Mouse (Mus musculus) kidney, postnatal 0 days (tissue): ENCODE measurements around the gene Arntl. TPM values are rescaled to one million over a fixed set of nuclear protein-coding genes. Genes with fewer than 3 reads are reported as not detected.

Source experiments
- ATAC-seq: fragments of 200-750 bp; cut with Nextera tagmentation; replicated peaks from 2 replicates; pipeline ENCODE4 v1.8.0; 2017; ENCODE audit warnings: low read depth, moderate number of reproducible peaks, moderate TSS enrichment, moderate library complexity; ENCODE audit not compliant: low FRiP score
- DNase-seq: peaks from one replicate; pipeline ENCODE4 v3.0.0-alpha.2; 2016; ENCODE audit warnings: low spot score
- H3K27ac ChIP-seq: fragments of 300-500 bp; sonication (generic); 2 replicates; pipeline ENCODE4 v1.5.1; 2014; ENCODE audit warnings: mild to moderate bottlenecking
- H3K27me3 ChIP-seq: fragments of 300-500 bp; sonication (generic); 2 replicates; pipeline ENCODE4 v1.6.1; 2014; ENCODE audit warnings: low read length, mixed read lengths; ENCODE audit not compliant: insufficient read depth
- H3K36me3 ChIP-seq: fragments of 300-500 bp; sonication (generic); 2 replicates; pipeline ENCODE4 v1.6.1; 2014; ENCODE audit warnings: low read length, mixed read lengths; ENCODE audit not compliant: insufficient read depth
- H3K4me1 ChIP-seq: fragments of 300-500 bp; sonication (generic); replicated peaks from 2 replicates; pipeline ENCODE4 v1.6.1; 2014; ENCODE audit warnings: antibody characterized with exemption, low read length, mixed read lengths; ENCODE audit not compliant: insufficient read depth
- H3K4me2 ChIP-seq: fragments of 300-500 bp; sonication (generic); 2 replicates; pipeline ENCODE4 v1.6.1; 2014; ENCODE audit warnings: mild to moderate bottlenecking, low read length, moderate library complexity, mixed read lengths
- H3K4me3 ChIP-seq: fragments of 300-500 bp; sonication (generic); replicated peaks from 2 replicates; pipeline ENCODE4 v1.5.1; 2014; ENCODE audit warnings: low read depth, low read length
- H3K9ac ChIP-seq: fragments of 300-500 bp; sonication (generic); 2 replicates; pipeline ENCODE4 v1.6.1; 2014; ENCODE audit warnings: low read depth, low read length
- H3K9me3 ChIP-seq: fragments of 300-500 bp; sonication (generic); replicated peaks from 2 replicates; pipeline ENCODE4 v1.6.1; 2016; ENCODE audit warnings: low read length, inconsistent platforms, mixed read lengths
- CTCF ChIP-seq: IDR thresholded peaks from 2 replicates; pipeline ENCODE4 v1.5.1; 2016; ENCODE audit warnings: antibody characterized with exemption, low read depth, mild to moderate bottlenecking, moderate library complexity
- WGBS: fragments of 180-500 bp; shearing (Covaris S2); extraction: QIAGEN DNeasy Blood & Tissue Kit; methylation state at CpG from one replicate; pipeline ENCODE4 v1.1.7; 2014; 5-methylcytosine and 5-hydroxymethylcytosine counted together
- polyA plus RNA-seq: library from polyadenylated mRNA; unstranded; fragments of >200 nt; fragmentation: Nextera tagmentation; extraction: Ambion mirVana; gene quantifications from 2 replicates; pipeline ENCODE4 v1.2.1, GENCODE M21; 2015

Gene Arntl
- polyA plus RNA-seq, 1 experiment from 2014 or later, result 13.2 TPM

- Histone ChIP-seq H3K27me3 (no peaks in the 10 kb centered on the region), H3K9me3 (no peaks in the 10 kb centered on the region), H3K4me2 (no peak overlapping the region), H3K27ac (no peak overlapping the region), H3K9ac (no peak overlapping the region), H3K4me1 (peaks cover 18% of the 10 kb centered on the region), H3K4me3 (no peak overlapping the region), H3K36me3 (no peaks in the 10 kb centered on the region)
- no peak for ATAC-seq
- no peak for DNase-seq
- 82% methylated on average over 6 of the region's 6 CpGs for WGBS
- TF ChIP-seq CTCF, result peak; percentile 33; the same call in 1 of the 2 replicates
These were observed 31.1 kb downstream of the Arntl start for GRCm38 (mm10) chr7:113238365-113238764.

GRCm38 (mm10) chr7:113239448-113240130 lies 32.3 kb downstream of the Arntl start:
- ATAC-seq, result no peak

GRCm38 (mm10) chr7:113240438-113240837 lies 33.2 kb downstream of the Arntl start:
- Histone ChIP-seq H3K36me3 (no peaks in the 10 kb centered on the region), H3K4me3 (no peak overlapping the region), H3K9ac (no peak overlapping the region), H3K9me3 (no peaks in the 10 kb centered on the region), H3K4me2 (no peak overlapping the region), H3K4me1 (peaks cover 18% of the 10 kb centered on the region), H3K27me3 (no peaks in the 10 kb centered on the region), H3K27ac (no peak overlapping the region)
- TF ChIP-seq CTCF, result no peak
- ATAC-seq (no peak), DNase-seq (no peak)
- 68% methylated on average over 1 of the region's 1 CpGs for WGBS

More at GRCm38 (mm10) chr7:113239448-113240130, 32.3 kb downstream of the Arntl start:
- 70% methylated on average over 4 of the region's 4 CpGs for WGBS
- no peak for TF ChIP-seq CTCF
- Histone ChIP-seq H3K9me3 (no peaks in the 10 kb centered on the region), H3K4me1 (peaks cover 18% of the 10 kb centered on the region), H3K27me3 (no peaks in the 10 kb centered on the region), H3K4me3 (no peak overlapping the region), H3K9ac (no peak overlapping the region), H3K27ac (no peak overlapping the region), H3K36me3 (no peaks in the 10 kb centered on the region), H3K4me2 (no peak overlapping the region)
- no peak for DNase-seq

GRCm38 (mm10) chr7:113241901-113242661 lies 34.8 kb downstream of the Arntl start:
- ATAC-seq (no peak), DNase-seq (peak; percentile 66)
- Histone ChIP-seq H3K9me3 (no peaks in the 10 kb centered on the region), H3K4me2 (no peak overlapping the region), H3K36me3 (no peaks in the 10 kb centered on the region), H3K4me1 (peaks cover 18% of the 10 kb centered on the region), H3K9ac (no peak overlapping the region), H3K27me3 (no peaks in the 10 kb centered on the region), H3K4me3 (no peak overlapping the region), H3K27ac (no peak overlapping the region)
- WGBS, result 41% methylated on average over 12 of the region's 12 CpGs
- TF ChIP-seq CTCF, result no peak

GRCm38 (mm10) chr7:113242688-113243087 lies 35.4 kb downstream of the Arntl start:
- Histone ChIP-seq H3K27me3 (no peaks in the 10 kb centered on the region), H3K36me3 (no peaks in the 10 kb centered on the region), H3K4me2 (no peak overlapping the region), H3K4me1 (peaks cover 18% of the 10 kb centered on the region), H3K4me3 (no peak overlapping the region), H3K27ac (no peak overlapping the region), H3K9me3 (no peaks in the 10 kb centered on the region), H3K9ac (no peak overlapping the region)
- 53% methylated on average over 6 of the region's 6 CpGs for WGBS
- DNase-seq (no peak), ATAC-seq (no peak)
- no peak for TF ChIP-seq CTCF

- Histone ChIP-seq H3K27ac (no peak overlapping the region), H3K4me1 (peaks cover 22% of the 10 kb centered on the region), H3K4me2 (no peak overlapping the region), H3K9ac (no peak overlapping the region), H3K36me3 (no peaks in the 10 kb centered on the region), H3K9me3 (no peaks in the 10 kb centered on the region), H3K4me3 (no peak overlapping the region), H3K27me3 (no peaks in the 10 kb centered on the region)
- no peak for DNase-seq
- ATAC-seq, result no peak
- WGBS, result 82% methylated on average over 5 of the region's 5 CpGs
- no peak for TF ChIP-seq CTCF
These were observed 37.9 kb downstream of the Arntl start for GRCm38 (mm10) chr7:113245144-113245543.
